Mouse (Mus musculus) CH12.LX (cell line): ENCODE results near the gene Ppil3. TPM values are rescaled to one million over a fixed set of nuclear protein-coding genes. Genes with fewer than 3 reads are reported as not detected.

Experiments
- DNase-seq: peaks from one replicate; pipeline ENCODE4 v3.0.0-alpha.2; 2013; ENCODE audit errors: extremely low read depth
- H3K27ac ChIP-seq: 2 replicates; pipeline ENCODE4 v1.5.1; 2012; ENCODE audit warnings: low read depth, mild to moderate bottlenecking, control low read depth, moderate library complexity; ENCODE audit not compliant: insufficient read depth
- H3K27me3 ChIP-seq: replicated peaks from 2 replicates; pipeline ENCODE3; 2012; ENCODE audit warnings: inconsistent platforms
- H3K36me3 ChIP-seq, 2 experiments: replicated peaks in 1 of 2; 2 replicates each; pipeline versions ENCODE3 to v1.6.1; 2012; ENCODE audit warnings: inconsistent platforms in 1 of 2, low read length in 1 of 2, mild to moderate bottlenecking in 1 of 2, mixed read lengths in 1 of 2, moderate library complexity in 1 of 2; ENCODE audit not compliant: control insufficient read depth in 1 of 2, insufficient read depth in 1 of 2
- H3K4me1 ChIP-seq, 2 experiments: 2 replicates each; pipeline ENCODE4 v1.6.1; 2012; ENCODE audit warnings: inconsistent platforms in 1 of 2, moderate library complexity in 1 of 2; ENCODE audit not compliant: insufficient read depth in 2 of 2, control insufficient read depth in 1 of 2
- H3K4me2 ChIP-seq: 2 replicates; pipeline ENCODE4 v1.6.1; 2012; ENCODE audit warnings: low read depth, mild to moderate bottlenecking, control low read depth; ENCODE audit not compliant: poor library complexity, insufficient read depth, severe bottlenecking
- H3K4me3 ChIP-seq, 3 experiments: fragments of 150-350 bp in 1 of 3; sonication (generic) in 1 of 3; replicated peaks in 1 of 3; 2 replicates each; pipeline versions ENCODE3 to v1.5.1; 2011 to 2012; ENCODE audit warnings: low read depth in 2 of 3, low read length in 2 of 3, mild to moderate bottlenecking in 2 of 3, moderate library complexity in 2 of 3, control low read depth in 1 of 3, improper control_type of control experiment in 1 of 3, inconsistent platforms in 1 of 3, mixed read lengths in 1 of 3; ENCODE audit not compliant: poor library complexity in 1 of 3
- H3K79me2 ChIP-seq: replicated peaks from 2 replicates; pipeline ENCODE4 v1.6.1; 2012; ENCODE audit warnings: mild to moderate bottlenecking, moderate library complexity; ENCODE audit not compliant: control insufficient read depth, poor library complexity, insufficient read depth, severe bottlenecking; ENCODE audit errors: extremely low read depth
- H3K9ac ChIP-seq: 2 replicates; pipeline ENCODE4 v1.6.1; 2012; ENCODE audit warnings: low read depth, mild to moderate bottlenecking, control low read depth, moderate library complexity; ENCODE audit not compliant: insufficient read depth
- H3K9me3 ChIP-seq: replicated peaks from 2 replicates; pipeline ENCODE3; 2012; ENCODE audit warnings: low read length, inconsistent platforms, mixed read lengths
- CHD1 ChIP-seq: IDR thresholded peaks from 2 replicates; pipeline ENCODE4 v1.6.1; 2012; ENCODE audit warnings: low read depth, low read length, improper control_type of control experiment, inconsistent platforms
- CHD2 ChIP-seq: IDR thresholded peaks from 2 replicates; pipeline ENCODE4 v1.6.1; 2011; ENCODE audit warnings: low read length, improper control_type of control experiment
- ELF1 ChIP-seq: IDR thresholded peaks from 2 replicates; pipeline ENCODE4 v1.6.1; 2014; ENCODE audit warnings: low read depth, mild to moderate bottlenecking, inconsistent platforms, low read length, improper control_type of control experiment
- MAFK ChIP-seq: IDR thresholded peaks from 2 replicates; pipeline ENCODE4 v1.6.1; 2011; ENCODE audit warnings: low read length, improper control_type of control experiment; ENCODE audit not compliant: insufficient replicate concordance
- MAX ChIP-seq: IDR thresholded peaks from 2 replicates; pipeline ENCODE4 v1.6.1; 2011; ENCODE audit warnings: low read length, improper control_type of control experiment
- MYC ChIP-seq: IDR thresholded peaks from 2 replicates; pipeline ENCODE4 v1.6.1; 2011; ENCODE audit warnings: low read depth, mild to moderate bottlenecking, improper control_type of control experiment, low read length
- POLR2AphosphoS2 ChIP-seq: IDR thresholded peaks from 2 replicates; pipeline ENCODE4 v1.6.1; 2011; ENCODE audit warnings: low read depth, low read length, improper control_type of control experiment
- ZKSCAN1 ChIP-seq: IDR thresholded peaks from 2 replicates; pipeline ENCODE4 v1.6.1; 2012; ENCODE audit warnings: low read depth, inconsistent platforms, low read length, improper control_type of control experiment, borderline replicate concordance
- ZMIZ1 ChIP-seq: IDR thresholded peaks from 2 replicates; pipeline ENCODE4 v1.6.1; 2012; ENCODE audit warnings: low read depth, mild to moderate bottlenecking, inconsistent platforms, low read length, improper control_type of control experiment
- dilution Hi-C: fragments of 300-500 bp; cut with MboI; formaldehyde crosslinking; loops from 2 replicates; pipeline ENCODE4 v1.14.3; 2020; ENCODE audit warnings: low sequenced_read_pairs; ENCODE audit not compliant: extremely low pct_unique_long_range_greater_than_20kb, extremely low pct_ligation_motif_present
- in situ Hi-C: fragments of 300-500 bp; cut with MboI; formaldehyde crosslinking; loops from 3 replicates; pipeline ENCODE4 v1.14.3; 2019; ENCODE audit warnings: low sequenced_read_pairs, low pct_ligation_motif_present, low pct_unique_long_range_greater_than_20kb, mixed read lengths
- polyA plus RNA-seq: library from polyadenylated mRNA; unstranded; fragments of >175 nt; gene quantifications from 2 replicates; pipeline ENCODE4 v1.2.1, GENCODE M21; 2012; ENCODE audit warnings: low read depth; ENCODE audit not compliant: insufficient read length
- total RNA-seq, 2 experiments: library from RNA; depleted of rRNA; stranded (reverse); fragments of 300-350 nt in 1 of 2; fragments of >200 nt in 1 of 2; gene quantifications; 2 replicates each; pipeline ENCODE4 v1.2.3; 2012 to 2014

Gene Ppil3
- total and polyA plus RNA-seq, 3 experiments = 66.1 to 161 (median 103) TPM

- in situ Hi-C loops (no loop called here), dilution Hi-C loops (no loop called here)
- Histone ChIP-seq H3K9me3 (no peaks in the 10 kb centered on the region), H3K27ac (no peak overlapping the region), H3K79me2 (no peaks in the 10 kb centered on the region), H3K36me3 (peaks cover 52 to 73% of the 10 kb centered on the region in 2 experiments), H3K9ac (no peak overlapping the region), H3K4me3 (no peak overlapping the region), H3K4me1 (no peaks in the 10 kb centered on the region), H3K4me2 (no peak overlapping the region), H3K27me3 (no peaks in the 10 kb centered on the region)
- DNase-seq = no peak
- no peak for TF ChIP-seq CHD2
- TF ChIP-seq ZMIZ1 = 0 out of 2 replicates have a peak, but pooled peaks have one; percentile 25
These were observed 38.0 kb downstream of the Ppil3 start for GRCm38 (mm10) chr1:58407321-58407720.

- Histone ChIP-seq H3K36me3 (peaks cover 56 to 77% of the 10 kb centered on the region in 2 experiments), H3K4me1 (no peaks in the 10 kb centered on the region), H3K9ac (no peak overlapping the region), H3K27ac (no peak overlapping the region), H3K4me3 (no peak overlapping the region), H3K9me3 (no peaks in the 10 kb centered on the region), H3K27me3 (no peaks in the 10 kb centered on the region), H3K4me2 (no peak overlapping the region), H3K79me2 (peaks cover 7% of the 10 kb centered on the region; the same call in 1 of the 2 replicates)
- no peak for DNase-seq
- TF ChIP-seq MAFK = no peak
- no peak for TF ChIP-seq POLR2AphosphoS2
- TF ChIP-seq MYC = no peak
- dilution Hi-C loops (no loop called here), in situ Hi-C loops (no loop called here)
These were observed 41.5 kb downstream of the Ppil3 start for GRCm38 (mm10) chr1:58403745-58404144.

- Histone ChIP-seq H3K27me3 (no peaks in the 10 kb centered on the region), H3K9me3 (no peaks in the 10 kb centered on the region), H3K36me3 (peaks cover 70 to 86% of the 10 kb centered on the region in 2 experiments), H3K4me3 (no peak overlapping the region), H3K27ac (no peak overlapping the region), H3K9ac (no peak overlapping the region), H3K4me2 (no peak overlapping the region), H3K4me1 (peaks cover 0 to 6% of the 10 kb centered on the region in 2 experiments; a peak in 1 of 4 replicates), H3K79me2 (peaks cover 22% of the 10 kb centered on the region)
- dilution Hi-C loops = no loop called here
- in situ Hi-C loops = no loop called here
- no peak for DNase-seq
- TF ChIP-seq ZKSCAN1 (no peak), ELF1 (no peak), CHD1 (no peak), MAX (no peak), POLR2AphosphoS2 (no peak)
These were observed 43.9 kb downstream of the Ppil3 start for GRCm38 (mm10) chr1:58401396-58401795.
